Mouse (Mus musculus) liver, embryonic 11.5 days (tissue): ENCODE measurements around the gene Thsd7a. TPM values are rescaled to one million over a fixed set of nuclear protein-coding genes. Genes with fewer than 3 reads are reported as not detected.

Experiments
- ATAC-seq: fragments of 200-750 bp; cut with Nextera tagmentation; replicated peaks from 2 replicates; pipeline ENCODE4 v1.8.0; 2017; ENCODE audit warnings: moderate number of reproducible peaks, mild to moderate bottlenecking, moderate TSS enrichment, moderate library complexity; ENCODE audit not compliant: low FRiP score
- DNase-seq: peaks from one replicate; pipeline ENCODE4 v3.0.0-alpha.2; 2017; ENCODE audit warnings: low spot score
- H3K27ac ChIP-seq: fragments of 300-500 bp; sonication (generic); 2 replicates; pipeline ENCODE4 v1.5.1; 2014; ENCODE audit warnings: mild to moderate bottlenecking, low read depth, low read length, control low read depth
- H3K27me3 ChIP-seq: fragments of 300-500 bp; sonication (generic); replicated peaks from 2 replicates; pipeline ENCODE4 v1.6.1; 2014; ENCODE audit warnings: low read length, mixed read lengths; ENCODE audit not compliant: control insufficient read depth, insufficient read depth
- H3K36me3 ChIP-seq: fragments of 300-500 bp; sonication (generic); 2 replicates; pipeline ENCODE4 v1.6.1; 2014; ENCODE audit warnings: mild to moderate bottlenecking, low read length, moderate library complexity, mixed read lengths; ENCODE audit not compliant: control insufficient read depth, insufficient read depth
- H3K4me1 ChIP-seq: fragments of 300-500 bp; sonication (generic); replicated peaks from 2 replicates; pipeline ENCODE4 v1.6.1; 2014; ENCODE audit warnings: low read length, mixed read lengths; ENCODE audit not compliant: control insufficient read depth, insufficient read depth
- H3K4me2 ChIP-seq: fragments of 300-500 bp; sonication (generic); 2 replicates; pipeline ENCODE4 v1.6.1; 2014; ENCODE audit warnings: mild to moderate bottlenecking, control low read depth, moderate library complexity
- H3K4me3 ChIP-seq: fragments of 300-500 bp; sonication (generic); 2 replicates; pipeline ENCODE4 v1.5.1; 2014; ENCODE audit warnings: low read depth, low read length, control low read depth
- H3K9ac ChIP-seq: fragments of 300-500 bp; sonication (generic); 2 replicates; pipeline ENCODE4 v1.6.1; 2014; ENCODE audit warnings: low read depth, low read length, control low read depth
- H3K9me3 ChIP-seq: fragments of 300-500 bp; sonication (generic); 2 replicates; pipeline ENCODE4 v1.6.1; 2016; ENCODE audit warnings: low read length, inconsistent platforms, mixed read lengths; ENCODE audit not compliant: control insufficient read depth
- WGBS: fragments of 180-500 bp; shearing (Covaris S2); extraction: QIAGEN DNeasy Blood & Tissue Kit; methylation state at CpG from one replicate; pipeline ENCODE4 v1.1.7; 2014; 5-methylcytosine and 5-hydroxymethylcytosine counted together
- polyA plus RNA-seq: library from polyadenylated mRNA; unstranded; fragments of >200 nt; fragmentation: Nextera tagmentation; extraction: Ambion mirVana; gene quantifications from 2 replicates; pipeline ENCODE4 v1.2.1, GENCODE M21; 2014

The Thsd7a gene
- polyA plus RNA-seq, 1 experiment from 2014 or later = 0.80 TPM

DNA sequence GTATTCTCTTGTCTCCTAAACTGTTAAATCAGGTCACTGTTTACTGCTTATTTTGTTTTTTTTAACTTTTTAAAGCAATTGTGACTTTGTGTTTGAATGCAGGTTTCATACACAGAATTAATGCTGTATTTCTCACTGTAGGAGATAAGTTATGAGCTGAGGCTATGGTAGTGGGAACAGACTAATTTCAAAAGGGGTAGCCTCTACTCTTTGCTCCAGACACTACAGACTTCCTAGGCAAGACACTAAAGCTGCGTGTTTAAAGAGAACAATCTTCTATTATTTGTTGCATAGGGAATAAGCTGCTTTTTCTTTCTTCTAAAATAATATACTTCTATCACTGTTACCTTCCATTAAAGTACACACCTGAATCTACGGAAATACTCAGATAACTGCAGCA, 368.5 kb downstream of the Thsd7a start:
- Histone ChIP-seq H3K27me3 (no peaks in the 10 kb centered on the region), H3K36me3 (no peaks in the 10 kb centered on the region), H3K9ac (no peak overlapping the region), H3K9me3 (no peaks in the 10 kb centered on the region), H3K4me3 (no peak overlapping the region), H3K4me1 (no peaks in the 10 kb centered on the region), H3K27ac (no peak overlapping the region), H3K4me2 (no peak overlapping the region)
- ATAC-seq (no peak), DNase-seq (no peak)
- WGBS = 89% methylated on average over 2 of the region's 2 CpGs

GRCm38 (mm10) chr6:12358737-12359136, 390.5 kb downstream of the Thsd7a start:
- H3K36me3 ChIP-seq = no peaks in the 10 kb centered on the region
- H3K4me1 ChIP-seq = no peaks in the 10 kb centered on the region
- no peak for DNase-seq
- H3K27ac ChIP-seq = no peak overlapping the region
- ATAC-seq = no peak
- H3K9ac ChIP-seq = no peak overlapping the region
- H3K4me2 ChIP-seq = no peak overlapping the region
- H3K27me3 ChIP-seq = no peaks in the 10 kb centered on the region
- no peaks in the 10 kb centered on the region for H3K9me3 ChIP-seq
- WGBS = 45% methylated on average over 2 of the region's 2 CpGs
- no peak overlapping the region for H3K4me3 ChIP-seq

DNA sequence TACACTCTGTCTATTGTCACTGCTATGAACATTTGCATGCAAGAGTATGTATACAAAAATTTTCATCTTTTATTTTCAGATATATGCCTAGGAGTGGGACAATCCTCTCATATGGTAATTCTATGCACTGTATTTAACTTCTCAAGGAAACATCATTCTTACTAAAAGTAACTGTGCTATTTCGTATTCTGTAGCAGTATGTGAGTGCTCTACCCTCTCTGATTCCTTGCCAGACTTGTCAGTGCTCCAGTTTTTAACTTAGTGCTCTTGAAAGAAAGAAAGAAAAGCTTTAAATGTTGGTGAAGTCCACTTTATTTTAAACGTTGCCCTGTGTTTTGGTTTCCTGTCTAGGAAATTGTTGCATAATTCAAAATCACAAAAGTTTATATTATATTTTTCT, 395.6 kb downstream of the Thsd7a start:
- DNase-seq = no peak

DNA sequence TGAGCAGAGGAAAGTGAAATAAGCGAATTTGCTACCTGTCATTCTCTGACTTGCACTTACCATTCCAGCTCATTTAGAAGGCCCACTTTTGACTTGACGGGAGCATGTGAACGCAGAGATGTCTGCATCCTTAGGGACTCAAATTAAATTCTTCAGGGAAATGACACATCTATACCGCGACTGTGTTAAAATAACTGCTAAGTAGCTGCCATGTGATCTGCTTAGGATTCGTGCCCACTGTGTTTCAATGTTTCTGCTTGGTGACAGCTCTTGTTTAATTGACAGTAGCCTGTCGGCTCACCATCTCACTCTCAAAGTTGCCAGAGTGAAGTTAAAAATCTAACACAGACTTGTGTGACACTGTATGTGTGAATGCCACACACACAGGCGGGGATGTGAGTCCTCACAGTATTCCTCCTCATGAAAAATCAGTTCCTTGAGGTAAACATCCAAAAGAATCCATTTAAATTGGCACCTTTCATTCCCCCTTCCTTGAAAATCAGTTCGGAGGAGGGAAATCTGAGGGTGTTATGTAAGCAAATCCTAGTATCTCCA, 397.0 kb downstream of the Thsd7a start:
- DNase-seq = no peak
- no peak overlapping the region for H3K9ac ChIP-seq
- H3K36me3 ChIP-seq = no peaks in the 10 kb centered on the region
- no peaks in the 10 kb centered on the region for H3K4me1 ChIP-seq
- no peaks in the 10 kb centered on the region for H3K9me3 ChIP-seq
- no peak overlapping the region for H3K27ac ChIP-seq
- no peak overlapping the region for H3K4me3 ChIP-seq
- 69% methylated on average over 9 of the region's 9 CpGs for WGBS
- no peak for ATAC-seq
- H3K27me3 ChIP-seq = no peaks in the 10 kb centered on the region
- no peak overlapping the region for H3K4me2 ChIP-seq

More for the DNA sequence above, 395.6 kb downstream of the Thsd7a start:
- H3K4me3 ChIP-seq = no peak overlapping the region
- H3K27me3 ChIP-seq = no peaks in the 10 kb centered on the region
- whole genome bisulfite sequencing = 73% methylated on average over 2 of the region's 2 CpGs
- H3K27ac ChIP-seq = no peak overlapping the region
- H3K9ac ChIP-seq = no peak overlapping the region
- H3K4me2 ChIP-seq = no peak overlapping the region
- no peak for ATAC-seq
- H3K36me3 ChIP-seq = no peaks in the 10 kb centered on the region
- no peaks in the 10 kb centered on the region for H3K4me1 ChIP-seq
- H3K9me3 ChIP-seq = no peaks in the 10 kb centered on the region

DNA sequence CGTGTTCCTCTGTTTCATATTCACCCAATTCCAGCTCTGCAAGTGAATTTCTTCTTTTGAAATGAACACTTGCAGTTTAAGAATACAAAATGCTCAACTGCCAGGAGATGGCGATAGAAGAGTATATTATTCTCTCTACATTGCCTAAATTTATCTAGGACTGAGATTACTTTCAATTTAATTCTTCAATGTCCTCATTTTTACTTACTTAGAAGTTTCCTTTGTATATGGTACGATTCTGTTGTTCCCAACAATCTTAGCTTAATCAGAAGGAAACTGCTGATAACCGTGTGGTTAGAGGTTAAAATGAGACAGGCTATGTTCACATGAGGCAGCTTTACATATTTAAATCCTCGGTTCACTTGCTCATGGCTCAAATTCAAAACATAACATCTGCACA, 398.5 kb downstream of the Thsd7a start:
- H3K4me2 ChIP-seq = no peak overlapping the region
- 44% methylated on average over 5 of the region's 5 CpGs for WGBS
- H3K36me3 ChIP-seq = no peaks in the 10 kb centered on the region
- no peaks in the 10 kb centered on the region for H3K27me3 ChIP-seq
- ATAC-seq (no peak), DNase-seq (no peak)
- no peak overlapping the region for H3K4me3 ChIP-seq
- no peaks in the 10 kb centered on the region for H3K9me3 ChIP-seq
- H3K4me1 ChIP-seq = no peaks in the 10 kb centered on the region
- H3K9ac ChIP-seq = no peak overlapping the region
- H3K27ac ChIP-seq = no peak overlapping the region

DNA sequence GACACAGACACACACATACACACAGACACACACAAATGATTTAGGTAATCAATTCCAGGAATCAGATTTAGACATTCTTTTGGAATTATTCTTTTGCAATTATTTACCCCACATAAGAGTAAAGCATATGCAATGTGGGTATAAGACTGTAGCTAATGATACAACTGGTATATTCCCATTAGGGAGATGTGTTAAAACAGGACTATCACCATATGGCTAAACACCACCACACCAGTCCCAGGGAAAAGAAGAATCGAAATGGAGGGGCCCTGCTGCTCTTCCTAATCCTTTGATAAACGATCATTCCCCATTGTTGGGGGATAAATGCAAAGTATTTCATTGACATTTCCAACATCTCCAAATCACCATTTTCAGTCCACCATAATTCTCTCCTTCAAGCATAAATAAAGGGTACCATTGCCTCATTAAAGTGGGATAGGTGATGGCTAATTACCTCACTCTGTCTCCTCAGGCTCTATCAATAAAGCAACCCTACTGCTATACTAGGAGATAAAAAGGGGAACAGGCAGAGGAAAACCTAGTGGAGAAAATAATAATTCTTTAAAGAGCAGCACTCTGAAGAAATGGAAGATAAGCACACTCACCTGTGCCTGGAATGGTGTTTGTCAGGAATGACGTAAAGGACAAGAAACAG, 400.0 kb downstream of the Thsd7a start:
- DNase-seq (no peak), ATAC-seq (no peak)
- 68% methylated on average over 3 of the region's 3 CpGs for WGBS
- Histone ChIP-seq H3K27me3 (no peaks in the 10 kb centered on the region), H3K4me3 (no peak overlapping the region), H3K36me3 (no peaks in the 10 kb centered on the region), H3K4me2 (no peak overlapping the region), H3K9me3 (no peaks in the 10 kb centered on the region), H3K4me1 (no peaks in the 10 kb centered on the region), H3K9ac (no peak overlapping the region), H3K27ac (no peak overlapping the region)

DNA sequence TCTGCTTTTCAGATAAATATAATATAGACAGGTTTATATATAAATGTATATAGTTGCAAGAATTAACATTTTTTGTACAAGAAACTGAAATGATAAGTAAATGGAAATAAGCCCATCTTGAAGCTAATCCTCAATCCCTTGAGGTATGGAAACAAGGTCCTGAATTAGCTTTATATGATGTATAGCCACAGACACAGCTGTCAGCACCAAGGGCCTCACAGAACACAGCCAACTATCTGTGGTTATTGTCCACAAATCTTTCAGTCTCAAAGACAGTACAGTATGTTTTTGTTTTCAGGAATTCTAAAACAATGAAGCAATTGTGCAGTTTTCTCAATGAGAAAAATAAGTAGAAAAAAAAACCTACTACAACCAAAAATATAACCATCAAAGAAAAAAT, 400.5 kb downstream of the Thsd7a start:
- ATAC-seq (no peak), DNase-seq (no peak)
- Histone ChIP-seq H3K36me3 (no peaks in the 10 kb centered on the region), H3K4me2 (no peak overlapping the region), H3K4me1 (no peaks in the 10 kb centered on the region), H3K27me3 (no peaks in the 10 kb centered on the region), H3K4me3 (no peak overlapping the region), H3K9me3 (no peaks in the 10 kb centered on the region), H3K9ac (no peak overlapping the region), H3K27ac (no peak overlapping the region)

GRCm38 (mm10) chr6:12336590-12337584, 412.3 kb downstream of the Thsd7a start:
- no peak overlapping the region for H3K4me2 ChIP-seq
- 80% methylated on average over 14 of the region's 14 CpGs for WGBS
- H3K9me3 ChIP-seq = no peaks in the 10 kb centered on the region
- no peaks in the 10 kb centered on the region for H3K36me3 ChIP-seq
- DNase-seq (no peak), ATAC-seq (no peak)
- H3K9ac ChIP-seq = no peak overlapping the region
- no peak overlapping the region for H3K4me3 ChIP-seq
- no peak overlapping the region for H3K27ac ChIP-seq
- no peaks in the 10 kb centered on the region for H3K4me1 ChIP-seq
- no peaks in the 10 kb centered on the region for H3K27me3 ChIP-seq
